Mouse (Mus musculus): ENCODE results near the gene Fscn3. TPM values are rescaled to one million over a fixed set of nuclear protein-coding genes. Genes with fewer than 3 reads are reported as not detected.

Gene Fscn3
- total RNA-seq, 2 experiments from 2014 or later, result not detected

- DNase-seq (ENCODE audit: low spot score in 2 of 2), result no peak
- intact Hi-C loops (cut with DNase I), result loop anchor here (5.0 kb wide), 1 partner anchor 59 kb away; the partner anchor contains the start of gene Arf5
Measured at GRCm38 (mm10) chr6:28480752-28481492, 53.3 kb downstream of the Fscn3 start.

GRCm38 (mm10) chr6:28482711-28483315, 55.2 kb downstream of the Fscn3 start:
- DNase-seq (ENCODE audit: low spot score in 2 of 2), result no peak
- intact Hi-C loops (cut with DNase I), result loop anchor here (5.0 kb wide), 1 partner anchor 61 kb away; the partner anchor contains the start of gene Arf5

GRCm38 (mm10) chr6:28486008-28486407, 58.4 kb downstream of the Fscn3 start:
- no peak for DNase-seq (ENCODE audit: low spot score in 2 of 2)
- intact Hi-C loops (cut with DNase I), result no loop called here

GRCm38 (mm10) chr6:28486471-28486870, 58.9 kb downstream of the Fscn3 start:
- intact Hi-C loops (cut with DNase I), result no loop called here
- DNase-seq (ENCODE audit: low spot score in 2 of 2), result no peak

GRCm38 (mm10) chr6:28486905-28487304, 59.3 kb downstream of the Fscn3 start:
- intact Hi-C loops (cut with DNase I), result no loop called here
- no peak for DNase-seq (ENCODE audit: low spot score in 2 of 2)

Other genes starting within 250 kb of the Fscn3 start
- gene Zfp800, start 29.8 kb upstream of the Fscn3 start, total RNA-seq (2021), result 10 to 100 TPM; 19.1 to 22.4 TPM
- gene Arf5, start 4.2 kb upstream of the Fscn3 start, total RNA-seq (2021), result 100 to 1,000 TPM; 254 to 319 TPM
- 10 to 100 TPM; 19.0 to 24.8 TPM for gene Gcc1, start 601 bp downstream of the Fscn3 start, total RNA-seq (2021)
- not detected for gene Pax4, start 21.6 kb downstream of the Fscn3 start, total RNA-seq (2021)
- 10 to 100 TPM; 81.3 to 82.8 TPM for gene Snd1, start 47.4 kb downstream of the Fscn3 start, total RNA-seq (2021)

Measured in left cerebral cortex, postnatal 36 days (tissue).